Mouse (Mus musculus): ENCODE data around the gene Sec14l5.

- no peak for TF ChIP-seq POLR2A (IDR thresholded peaks at IDR 0.05; ENCODE audit: extremely low read depth, insufficient read depth, low read length)
- no peak for TF ChIP-seq CTCF (IDR thresholded peaks at IDR 0.05; ENCODE audit: low read depth, low read length)
Observed at GRCm38 (mm10) chr16:5137006-5137540, 9.8 kb upstream of the Sec14l5 start.
